Comparison of ENCODE assay signal across 24 mouse cellular contexts in genomic region chr1:134783958-134784357, GRCm38 (mm10).
DNase-seq lines count a peak whose midpoint lies in the region; ATAC-seq and TF ChIP-seq lines count a peak whose summit lies in the region.
"Had no signal": no experiment of that assay in that cellular context is flagged by ENCODE, and none has a peak within 500 bp of the region (broad histone marks: within the 10 kb centered on the region; RNA-seq: fewer than 3 reads in every experiment).

No protein-coding gene starts in this region.

- intact Hi-C loops in heart, postnatal 14 days (cut with DNase I) = no loop called here

- no peak overlapping the region for H3K4me2 ChIP-seq in heart, embryonic 12.5 days
- no peak overlapping the region for H3K4me2 ChIP-seq in limb, embryonic 15.5 days
- H3K4me2 ChIP-seq in lung, postnatal 0 days (replicated peaks; ENCODE audit: low read depth, low read length) = no peak overlapping the region
- H3K4me2 ChIP-seq in stomach, embryonic 16.5 days (ENCODE audit: low read depth, low read length) = no peak overlapping the region
- H3K4me2 ChIP-seq in neural tube, embryonic 15.5 days = no peak overlapping the region
- H3K4me2 ChIP-seq: hindbrain, embryonic 12.5 days; midbrain, embryonic 15.5 days had no signal

- no peak for TF ChIP-seq CTCF in lung, postnatal 0 days (IDR thresholded peaks at IDR 0.05)

- peaks cover 51% of the 10 kb centered on the region for H3K4me1 ChIP-seq in heart, embryonic 12.5 days (replicated peaks)
- H3K4me1 ChIP-seq in limb, embryonic 15.5 days = peaks cover 10% of the 10 kb centered on the region
- peaks cover 30% of the 10 kb centered on the region for H3K4me1 ChIP-seq in limb, embryonic 10.5 days
- peaks cover 11% of the 10 kb centered on the region; the same call in 1 of the 2 replicates for H3K4me1 ChIP-seq in lung, postnatal 0 days (ENCODE audit: insufficient read depth, low read depth, low read length)
- peaks cover 15% of the 10 kb centered on the region for H3K4me1 ChIP-seq in stomach, embryonic 16.5 days (ENCODE audit: control insufficient read depth, insufficient read depth, low read length)
- peaks cover 6% of the 10 kb centered on the region; the same call in 1 of the 2 replicates for H3K4me1 ChIP-seq in neural tube, embryonic 15.5 days
- H3K4me1 ChIP-seq: midbrain, embryonic 15.5 days had no signal

- no peak overlapping the region for H3K9ac ChIP-seq in heart, embryonic 12.5 days
- no peak overlapping the region for H3K9ac ChIP-seq in limb, embryonic 15.5 days
- no peak overlapping the region for H3K9ac ChIP-seq in lung, postnatal 0 days (replicated peaks; ENCODE audit: low read depth)
- H3K9ac ChIP-seq in stomach, embryonic 16.5 days (ENCODE audit: low read length) = no peak overlapping the region; the same call in 1 of the 2 replicates
- H3K9ac ChIP-seq in neural tube, embryonic 15.5 days (replicated peaks) = no peak overlapping the region
- H3K9ac ChIP-seq: hindbrain, embryonic 12.5 days; midbrain, embryonic 15.5 days had no signal

- no peak for DNase-seq in heart, postnatal 14 days
- no peak for DNase-seq in limb, embryonic 10.5 days (ENCODE audit: low spot score)
- peak; percentile 95 for DNase-seq in lung, postnatal 0 days (ENCODE audit: low spot score)
- DNase-seq in urinary bladder, postnatal 10 days (ENCODE audit: low spot score) = no peak
- DNase-seq: adrenal gland, postnatal 14 days; cerebellum, adult 11 months; cerebellum, postnatal 10 days; embryo, embryonic 11 days; gastrocnemius, adult 2 months; kidney, adult 11 months; kidney, postnatal 10 days; layer of hippocampus, postnatal 36 days; liver; right cerebral cortex, postnatal 25 days; thymus, postnatal 14 days had no signal

- no peaks in the 10 kb centered on the region for H3K27me3 ChIP-seq in heart, embryonic 12.5 days (replicated peaks)
- H3K27me3 ChIP-seq in limb, embryonic 15.5 days = no peaks in the 10 kb centered on the region
- H3K27me3 ChIP-seq in limb, embryonic 10.5 days (ENCODE audit: low read depth, poor library complexity, severe bottlenecking) = no peaks in the 10 kb centered on the region
- no peaks in the 10 kb centered on the region for H3K27me3 ChIP-seq in lung, postnatal 0 days (replicated peaks; ENCODE audit: insufficient read depth, low read length)
- H3K27me3 ChIP-seq in stomach, embryonic 16.5 days (ENCODE audit: control insufficient read depth, insufficient read depth, low read length) = no peaks in the 10 kb centered on the region
- no peaks in the 10 kb centered on the region for H3K27me3 ChIP-seq in neural tube, embryonic 15.5 days (replicated peaks)
- H3K27me3 ChIP-seq: hindbrain, embryonic 12.5 days; megakaryocyte, embryonic 14.5 days; midbrain, embryonic 15.5 days had no signal

- 0 out of 2 replicates have a peak, but pooled peaks cover 4% of the 10 kb centered on the region for H3K36me3 ChIP-seq in heart, embryonic 12.5 days
- H3K36me3 ChIP-seq in limb, embryonic 15.5 days = no peaks in the 10 kb centered on the region
- H3K36me3 ChIP-seq in limb, embryonic 10.5 days = no peaks in the 10 kb centered on the region
- no peaks in the 10 kb centered on the region for H3K36me3 ChIP-seq in lung, postnatal 0 days (ENCODE audit: insufficient read depth, low read length)
- no peaks in the 10 kb centered on the region for H3K36me3 ChIP-seq in stomach, embryonic 16.5 days (ENCODE audit: control insufficient read depth, insufficient read depth, low read length)
- no peaks in the 10 kb centered on the region for H3K36me3 ChIP-seq in neural tube, embryonic 15.5 days
- H3K36me3 ChIP-seq: hindbrain, embryonic 12.5 days; midbrain, embryonic 15.5 days had no signal

- H3K27ac ChIP-seq in heart, embryonic 12.5 days (ENCODE audit: poor library complexity, severe bottlenecking) = peak overlapping the region; percentile 88
- peak overlapping the region; percentile 40; the same call in 1 of the 2 replicates for H3K27ac ChIP-seq in limb, embryonic 15.5 days
- H3K27ac ChIP-seq in limb, embryonic 10.5 days = no peak overlapping the region; the same call in 1 of the 2 replicates
- H3K27ac ChIP-seq in lung, postnatal 0 days (ENCODE audit: low read length) = peak overlapping the region; percentile 79
- peak overlapping the region; percentile 51; the same call in 1 of the 2 replicates for H3K27ac ChIP-seq in stomach, embryonic 16.5 days (ENCODE audit: low read length)
- H3K27ac ChIP-seq in neural tube, embryonic 15.5 days (replicated peaks) = no peak overlapping the region
- H3K27ac ChIP-seq: hindbrain, embryonic 12.5 days; midbrain, embryonic 15.5 days had no signal

- H3K9me3 ChIP-seq in heart, embryonic 12.5 days (replicated peaks) = no peaks in the 10 kb centered on the region
- H3K9me3 ChIP-seq in limb, embryonic 15.5 days = no peaks in the 10 kb centered on the region
- no peaks in the 10 kb centered on the region for H3K9me3 ChIP-seq in limb, embryonic 10.5 days (replicated peaks)
- H3K9me3 ChIP-seq in lung, postnatal 0 days (ENCODE audit: low read length) = no peaks in the 10 kb centered on the region
- H3K9me3 ChIP-seq in stomach, embryonic 16.5 days (replicated peaks; ENCODE audit: control insufficient read depth, low read length) = no peaks in the 10 kb centered on the region
- no peaks in the 10 kb centered on the region for H3K9me3 ChIP-seq in neural tube, embryonic 15.5 days (replicated peaks)
- H3K9me3 ChIP-seq: G1E; hindbrain, embryonic 12.5 days; megakaryocyte, embryonic 14.5 days; midbrain, embryonic 15.5 days had no signal

- H3K4me3 ChIP-seq in heart, embryonic 12.5 days = no peak overlapping the region
- no peak overlapping the region for H3K4me3 ChIP-seq in limb, embryonic 15.5 days
- no peak overlapping the region for H3K4me3 ChIP-seq in limb, embryonic 10.5 days
- H3K4me3 ChIP-seq in lung, postnatal 0 days (ENCODE audit: low read depth, low read length) = no peak overlapping the region
- no peak overlapping the region for H3K4me3 ChIP-seq in stomach, embryonic 16.5 days (replicated peaks; ENCODE audit: low read length)
- no peak overlapping the region for H3K4me3 ChIP-seq in neural tube, embryonic 15.5 days (replicated peaks)
- H3K4me3 ChIP-seq: gastrocnemius, adult 2 months; hindbrain, embryonic 12.5 days; megakaryocyte, embryonic 14.5 days; midbrain, embryonic 15.5 days had no signal

- 21% methylated on average over 4 of the region's 4 CpGs for WGBS in heart, embryonic 12.5 days
- WGBS in limb, embryonic 15.5 days = 70% methylated on average over 4 of the region's 4 CpGs
- WGBS in limb, embryonic 10.5 days = 83% methylated on average over 4 of the region's 4 CpGs
- WGBS in lung, postnatal 0 days = 50% methylated on average over 4 of the region's 4 CpGs
- WGBS in stomach, embryonic 16.5 days = 51% methylated on average over 4 of the region's 4 CpGs
- 82% methylated on average over 4 of the region's 4 CpGs for whole genome bisulfite sequencing in neural tube, embryonic 15.5 days

- peak; percentile 61 for ATAC-seq in heart, embryonic 12.5 days (ENCODE audit: insufficient number of reproducible peaks, low FRiP score)
- ATAC-seq in limb, embryonic 15.5 days (ENCODE audit: insufficient number of reproducible peaks, low FRiP score, low TSS enrichment, low read depth) = no peak
- ATAC-seq in lung, postnatal 0 days = peak; percentile 99
- ATAC-seq in stomach, embryonic 16.5 days (ENCODE audit: insufficient read depth, low FRiP score) = peak; percentile 29; the same call in 1 of the 2 replicates
- no peak for ATAC-seq in neural tube, embryonic 15.5 days (ENCODE audit: low FRiP score)
- ATAC-seq: activated CD4-positive, CD25-positive, alpha-beta regulatory T cell, adult 4 months; midbrain, embryonic 15.5 days had no signal

- TF ChIP-seq EP300 in lung, postnatal 0 days (IDR thresholded peaks at IDR 0.05) = peak; percentile 95

Comparison
In these comparisons a context has a peak if more than half of its experiments do, and no peak if none do; other contexts are left out.
1. H3K27ac ChIP-seq: peak in heart, embryonic 12.5 days (single experiment), limb, embryonic 15.5 days (single experiment), lung, postnatal 0 days (single experiment) and stomach, embryonic 16.5 days (single experiment); none in limb, embryonic 10.5 days (single experiment) and neural tube, embryonic 15.5 days (single experiment).
2. ATAC-seq: peak in heart, embryonic 12.5 days (single experiment), lung, postnatal 0 days (single experiment) and stomach, embryonic 16.5 days (single experiment); none in limb, embryonic 15.5 days (single experiment) and neural tube, embryonic 15.5 days (single experiment).